Mouse (Mus musculus): Measurements from ENCODE around the gene Ptgir. TPM values are rescaled to one million over a fixed set of nuclear protein-coding genes. Genes with fewer than 3 reads are reported as not detected.

Gene Ptgir
- 0.78 and 0.83 TPM in 2 replicates for polyA plus RNA-seq (2015; fragmentation: Nextera tagmentation; extraction: Ambion mirVana)

DNA sequence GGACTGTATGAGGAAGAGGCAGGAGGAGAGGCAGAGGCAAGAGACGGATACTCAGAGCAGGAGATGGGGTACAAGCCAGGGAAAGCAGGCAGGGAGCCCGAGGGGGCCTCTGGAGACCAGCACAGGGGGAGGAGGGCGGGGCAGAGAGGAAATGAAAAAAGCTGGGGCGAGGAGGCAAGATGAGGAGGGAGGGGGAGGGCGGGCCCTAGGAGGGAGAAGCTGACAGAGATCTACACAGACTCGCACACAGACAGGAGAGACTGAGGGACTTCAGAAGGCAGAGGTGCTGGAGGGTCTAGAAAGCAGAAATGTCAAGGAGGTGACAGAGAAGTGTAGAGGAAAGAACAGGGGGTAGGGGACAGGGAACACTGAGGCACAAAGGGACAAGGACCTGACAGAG lies at the start of gene Ptgir:
Ptgir (plus strand) TSS at position 210 of the 400 bp plus-strand sequence.
- no peak within 1 kb of the TSS for H3K4me2 ChIP-seq
- H3K27ac ChIP-seq = no peak within 1 kb of the TSS
- peaks cover 42% of the 10 kb centered on the region for H3K4me1 ChIP-seq (replicated peaks)
- no peak for ATAC-seq (ENCODE audit: low FRiP score)
- H3K4me3 ChIP-seq = no peak within 1 kb of the TSS
- H3K27me3 ChIP-seq = 0 out of 2 replicates have a peak, but pooled peaks cover 6% of the 10 kb centered on the region
- H3K36me3 ChIP-seq = no peaks in the 10 kb centered on the region
- 0 out of 2 replicates have a peak within 1 kb of the TSS, but pooled peaks have one; percentile 43 for H3K9ac ChIP-seq
- 11% methylated on average over 6 of the region's 6 CpGs for WGBS
- H3K9me3 ChIP-seq = no peaks in the 10 kb centered on the region

- H3K4me1 ChIP-seq (replicated peaks) = no peaks in the 10 kb centered on the region
- H3K36me3 ChIP-seq = peaks cover 51% of the 10 kb centered on the region
- H3K27me3 ChIP-seq = no peaks in the 10 kb centered on the region
- 23% methylated on average over 17 of the region's 17 CpGs for WGBS
- H3K4me3 ChIP-seq = no peak overlapping the region
- H3K4me2 ChIP-seq = no peak overlapping the region
- no peak overlapping the region for H3K27ac ChIP-seq
- H3K9me3 ChIP-seq = no peaks in the 10 kb centered on the region
- no peak for ATAC-seq (ENCODE audit: low FRiP score)
- H3K9ac ChIP-seq = no peak overlapping the region; the same call in 1 of the 2 replicates
Measured at GRCm38 (mm10) chr7:16858336-16858735, 48.0 kb upstream of the Ptgir start.

GRCm38 (mm10) chr7:16859902-16860651 lies 46.2 kb upstream of the Ptgir start:
- H3K9ac ChIP-seq = no peak overlapping the region
- H3K36me3 ChIP-seq = peaks cover 48% of the 10 kb centered on the region
- H3K4me3 ChIP-seq = no peak overlapping the region
- ATAC-seq (ENCODE audit: low FRiP score) = no peak
- no peak overlapping the region for H3K4me2 ChIP-seq
- 28% methylated on average over 5 of the region's 5 CpGs for WGBS
- no peak overlapping the region for H3K27ac ChIP-seq
- no peaks in the 10 kb centered on the region for H3K9me3 ChIP-seq
- H3K4me1 ChIP-seq (replicated peaks) = no peaks in the 10 kb centered on the region
- no peaks in the 10 kb centered on the region for H3K27me3 ChIP-seq

GRCm38 (mm10) chr7:16867488-16867887 lies 38.8 kb upstream of the Ptgir start:
- H3K27me3 ChIP-seq = no peaks in the 10 kb centered on the region
- no peak overlapping the region for H3K9ac ChIP-seq
- no peak overlapping the region for H3K4me3 ChIP-seq
- H3K27ac ChIP-seq = no peak overlapping the region
- no peak overlapping the region for H3K4me2 ChIP-seq
- ATAC-seq (ENCODE audit: low FRiP score) = no peak
- H3K36me3 ChIP-seq = peaks cover 45% of the 10 kb centered on the region
- 92% methylated on average over 3 of the region's 3 CpGs for WGBS
- no peaks in the 10 kb centered on the region for H3K9me3 ChIP-seq
- peaks cover 14% of the 10 kb centered on the region; the same call in 1 of the 2 replicates for H3K4me1 ChIP-seq (replicated peaks)

GRCm38 (mm10) chr7:16869497-16869896 lies 36.8 kb upstream of the Ptgir start:
- Histone ChIP-seq H3K9ac (peak overlapping the region; percentile 67), H3K4me1 (replicated peaks) (peaks cover 19% of the 10 kb centered on the region), H3K27ac (peak overlapping the region; percentile 82), H3K4me3 (peak overlapping the region; percentile 38), H3K27me3 (no peaks in the 10 kb centered on the region), H3K4me2 (peak overlapping the region; percentile 56), H3K36me3 (peaks cover 33% of the 10 kb centered on the region), H3K9me3 (no peaks in the 10 kb centered on the region)
- peak; percentile 98 for ATAC-seq (ENCODE audit: low FRiP score)
- 7% methylated on average over 16 of the region's 16 CpGs for WGBS

- no peak overlapping the region for H3K4me2 ChIP-seq
- WGBS = 83% methylated on average over 10 of the region's 10 CpGs
- no peaks in the 10 kb centered on the region for H3K27me3 ChIP-seq
- no peak overlapping the region for H3K27ac ChIP-seq
- H3K36me3 ChIP-seq = peaks cover 18% of the 10 kb centered on the region
- H3K4me1 ChIP-seq (replicated peaks) = peaks cover 30% of the 10 kb centered on the region
- no peak overlapping the region for H3K4me3 ChIP-seq
- H3K9ac ChIP-seq = no peak overlapping the region
- no peak for ATAC-seq (ENCODE audit: low FRiP score)
- no peaks in the 10 kb centered on the region for H3K9me3 ChIP-seq
Measured at GRCm38 (mm10) chr7:16871600-16871999, 34.7 kb upstream of the Ptgir start.

GRCm38 (mm10) chr7:16872478-16872877 lies 33.8 kb upstream of the Ptgir start:
- no peak for ATAC-seq (ENCODE audit: low FRiP score)
- Histone ChIP-seq H3K27me3 (no peaks in the 10 kb centered on the region), H3K4me1 (replicated peaks) (peaks cover 37% of the 10 kb centered on the region), H3K4me2 (no peak overlapping the region), H3K4me3 (no peak overlapping the region), H3K9ac (no peak overlapping the region), H3K36me3 (peaks cover 9% of the 10 kb centered on the region), H3K27ac (no peak overlapping the region), H3K9me3 (no peaks in the 10 kb centered on the region)
- WGBS = 96% methylated on average over 9 of the region's 9 CpGs

DNA sequence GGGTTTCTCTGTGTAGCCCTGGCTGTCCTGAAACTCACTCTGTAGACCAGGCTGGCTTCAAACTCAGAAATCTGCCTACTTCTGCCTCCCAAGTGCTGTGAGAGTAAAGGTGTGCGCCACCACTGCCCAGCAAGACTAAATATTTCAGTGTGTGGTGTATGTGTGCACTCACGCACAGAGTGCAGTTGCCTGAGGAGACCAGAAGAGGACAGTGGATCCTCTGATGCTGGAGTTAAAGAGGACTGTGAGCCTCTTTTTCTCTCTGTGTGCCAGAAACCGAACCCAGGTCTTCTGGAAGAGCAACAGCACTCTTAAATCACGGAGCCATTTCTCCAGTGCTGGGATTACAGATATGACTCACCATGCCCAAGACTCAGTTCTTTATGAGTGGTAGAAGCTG lies 32.9 kb upstream of the Ptgir start:
- no peak overlapping the region for H3K4me3 ChIP-seq
- no peak overlapping the region for H3K4me2 ChIP-seq
- H3K9me3 ChIP-seq = no peaks in the 10 kb centered on the region
- H3K27me3 ChIP-seq = no peaks in the 10 kb centered on the region
- H3K36me3 ChIP-seq = peaks cover 9% of the 10 kb centered on the region; the same call in 1 of the 2 replicates
- no peak for ATAC-seq (ENCODE audit: low FRiP score)
- 91% methylated on average over 4 of the region's 4 CpGs for WGBS
- H3K27ac ChIP-seq = no peak overlapping the region
- peaks cover 37% of the 10 kb centered on the region for H3K4me1 ChIP-seq (replicated peaks)
- no peak overlapping the region for H3K9ac ChIP-seq

DNA sequence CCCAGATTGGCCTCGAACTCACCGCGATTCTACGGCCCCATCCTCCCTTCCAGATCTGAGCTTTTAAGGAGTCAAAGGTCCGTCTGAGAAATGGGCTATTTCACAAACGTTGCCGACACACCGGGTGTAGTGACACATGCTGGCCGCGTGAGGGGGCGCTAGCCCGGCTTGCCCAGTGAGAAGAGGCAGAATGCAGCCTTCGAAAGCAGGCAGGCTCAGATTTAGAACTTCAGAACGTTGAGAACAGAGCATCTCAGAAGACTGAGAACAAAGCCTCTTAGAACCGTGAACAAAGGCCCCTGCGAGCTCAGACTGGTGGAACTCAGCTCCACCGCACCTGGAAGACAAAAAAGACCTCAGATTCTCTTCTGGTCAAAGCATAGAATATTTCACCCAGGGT lies 32.1 kb upstream of the Ptgir start:
- WGBS = 4% methylated on average over 17 of the region's 17 CpGs
- H3K4me1 ChIP-seq (replicated peaks) = peaks cover 36% of the 10 kb centered on the region
- H3K27me3 ChIP-seq = no peaks in the 10 kb centered on the region
- no peak for ATAC-seq (ENCODE audit: low FRiP score)
- peak overlapping the region; percentile 47 for H3K4me2 ChIP-seq
- no peaks in the 10 kb centered on the region for H3K9me3 ChIP-seq
- H3K27ac ChIP-seq = peak overlapping the region; percentile 87
- peaks cover 17% of the 10 kb centered on the region for H3K36me3 ChIP-seq
- peak overlapping the region; percentile 83 for H3K4me3 ChIP-seq
- peak overlapping the region; percentile 43; the same call in 1 of the 2 replicates for H3K9ac ChIP-seq

DNA sequence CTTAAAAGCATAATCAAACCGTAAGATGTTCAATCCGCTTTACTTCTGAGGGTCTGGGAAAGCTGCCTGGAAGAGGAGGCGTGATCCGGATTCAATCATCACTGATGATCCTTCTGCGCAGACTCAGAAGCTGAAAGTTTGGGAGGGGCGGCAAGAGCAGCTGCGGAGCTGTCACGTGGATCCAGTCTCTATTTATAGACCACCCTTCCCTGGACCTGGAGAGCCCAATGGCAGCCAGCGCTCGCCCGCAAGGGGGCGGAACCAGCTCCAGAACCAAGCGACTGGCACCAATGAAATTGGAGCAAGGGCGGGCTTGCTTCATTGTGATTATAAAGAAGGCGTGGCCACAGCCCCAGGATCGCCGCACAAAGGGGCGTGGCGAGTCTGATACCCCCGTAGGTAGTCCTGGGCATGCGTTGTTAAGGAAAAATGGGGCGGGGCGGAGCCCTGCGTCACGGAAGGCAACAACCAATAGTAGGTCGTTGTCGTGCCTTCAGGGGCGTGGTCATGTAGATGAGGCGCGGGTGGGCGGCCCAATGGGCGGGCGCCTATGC lies 31.5 kb upstream of the Ptgir start:
- Histone ChIP-seq H3K9me3 (no peaks in the 10 kb centered on the region), H3K36me3 (peaks cover 20% of the 10 kb centered on the region), H3K27me3 (no peaks in the 10 kb centered on the region), H3K4me3 (peak overlapping the region; percentile 83), H3K9ac (peak overlapping the region; percentile 90), H3K4me2 (peak overlapping the region; percentile 79), H3K4me1 (replicated peaks) (peaks cover 32% of the 10 kb centered on the region), H3K27ac (peak overlapping the region; percentile 91)
- peak; percentile 96 for ATAC-seq (ENCODE audit: low FRiP score)
- WGBS = under 1% methylated on average over 33 of the region's 33 CpGs

- H3K36me3 ChIP-seq = peaks cover 20% of the 10 kb centered on the region
- peaks cover 32% of the 10 kb centered on the region for H3K4me1 ChIP-seq (replicated peaks)
- H3K27me3 ChIP-seq = no peaks in the 10 kb centered on the region
- ATAC-seq (ENCODE audit: low FRiP score) = no peak
- peak within 1 kb of the TSS; percentile 90 for H3K9ac ChIP-seq
- peak within 1 kb of the TSS; percentile 79 for H3K4me2 ChIP-seq
- 0% methylated on average over 1 of the region's 1 CpGs for WGBS
- no peaks in the 10 kb centered on the region for H3K9me3 ChIP-seq
- peak within 1 kb of the TSS; percentile 83 for H3K4me3 ChIP-seq
- peak within 1 kb of the TSS; percentile 91 for H3K27ac ChIP-seq
Measured at GRCm38 (mm10) chr7:16875310-16875325, 31.2 kb upstream of the Ptgir start, which contains the start of gene Dact3. TSS of gene Dact3 (plus strand) at chr7:16875317.

GRCm38 (mm10) chr7:16875326-16875725 lies 31.0 kb upstream of the Ptgir start:
- peak; percentile 67; the same call in 1 of the 2 replicates for ATAC-seq (ENCODE audit: low FRiP score)
- H3K27me3 ChIP-seq = no peaks in the 10 kb centered on the region
- no peaks in the 10 kb centered on the region for H3K9me3 ChIP-seq
- H3K4me3 ChIP-seq = peak overlapping the region; percentile 83
- peak overlapping the region; percentile 91 for H3K27ac ChIP-seq
- H3K4me2 ChIP-seq = peak overlapping the region; percentile 79
- peaks cover 32% of the 10 kb centered on the region for H3K4me1 ChIP-seq (replicated peaks)
- peak overlapping the region; percentile 90 for H3K9ac ChIP-seq
- H3K36me3 ChIP-seq = peaks cover 20% of the 10 kb centered on the region
- WGBS = 0% methylated on average over 30 of the region's 42 CpGs

- Histone ChIP-seq H3K36me3 (peaks cover 20% of the 10 kb centered on the region), H3K27me3 (no peaks in the 10 kb centered on the region), H3K9me3 (no peaks in the 10 kb centered on the region), H3K27ac (0 out of 2 replicates have a peak overlapping the region, but pooled peaks have one; percentile 5), H3K4me1 (replicated peaks) (peaks cover 36% of the 10 kb centered on the region), H3K4me3 (peak overlapping the region; percentile 83), H3K4me2 (peak overlapping the region; percentile 79), H3K9ac (peak overlapping the region; percentile 90)
- WGBS = 8% methylated on average over 11 of the region's 11 CpGs
- ATAC-seq (ENCODE audit: low FRiP score) = no peak
Measured at GRCm38 (mm10) chr7:16876006-16876405, 30.3 kb upstream of the Ptgir start.

All from hindbrain, embryonic 13.5 days (tissue).